Mouse (Mus musculus): Measurements from ENCODE around the gene Ldb2.

DNA sequence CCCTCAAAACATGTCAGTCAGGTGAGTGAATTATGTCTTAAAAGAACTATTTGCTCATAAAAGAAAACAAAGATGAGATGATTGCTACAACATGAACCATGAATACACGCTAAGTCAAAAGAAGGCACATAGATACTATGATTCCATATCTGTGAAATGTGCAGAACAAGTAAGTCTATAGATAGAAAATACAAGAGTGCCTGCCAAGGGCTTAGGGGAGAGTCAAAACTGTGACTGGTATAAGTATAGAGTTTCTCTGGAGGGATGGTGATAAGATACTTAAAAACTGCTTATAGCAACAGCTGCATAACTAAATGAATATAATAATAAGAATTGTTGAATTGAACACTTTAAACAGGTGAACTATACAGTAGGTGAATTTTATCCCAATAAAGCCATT, 224.8 kb downstream of the Ldb2 start:
- TF ChIP-seq CTCF (IDR thresholded peaks at IDR 0.05; ENCODE audit: low read depth, low read length) (no peak), GATA1 (IDR thresholded peaks at IDR 0.05; ENCODE audit: borderline replicate concordance, low read length) (no peak), POLR2AphosphoS5 (IDR thresholded peaks at IDR 0.05; ENCODE audit: insufficient replicate concordance, low read depth, low read length) (no peak)

All from G1E (cell line).